Comparison of ENCODE assay signal across 12 mouse cellular contexts in genomic region chr11:19776473-19777200, GRCm38 (mm10).
DNase-seq lines count a peak whose midpoint lies in the region; ATAC-seq lines count a peak whose summit lies in the region.
"Had no signal": no experiment of that assay in that cellular context is flagged by ENCODE, and none has a peak within 500 bp of the region (broad histone marks: within the 10 kb centered on the region; RNA-seq: fewer than 3 reads in every experiment).

No protein-coding gene starts in this region.

- ATAC-seq in frontal cortex, adult (ENCODE audit: low TSS enrichment) = no peak
- ATAC-seq: intestine, embryonic 15.5 days had no signal

- peak; percentile 18 to 50 for DNase-seq in cerebellum, postnatal 14 days
- no peak for DNase-seq in cerebellum, adult 8-10 months
- peak; percentile 26 for DNase-seq in kidney, postnatal 10 days
- no peak for DNase-seq in kidney, adult 9 months
- DNase-seq in testis, postnatal 10 days (ENCODE audit: low spot score) = peak; percentile 55
- DNase-seq in testis, postnatal 14 days (ENCODE audit: low spot score) = no peak
- no peak for DNase-seq in spleen, adult 18-20 months
- DNase-seq: cerebellum, adult 9-10 months; heart, adult 2 months; retina, postnatal 1 day had no signal

Comparison
In these comparisons a context has a peak if more than half of its experiments do, and no peak if none do; other contexts are left out.
1. DNase-seq: peak in cerebellum, postnatal 14 days (2 of 2), kidney, postnatal 10 days (single experiment) and testis, postnatal 10 days (single experiment); none in cerebellum, adult 8-10 months (single experiment), kidney, adult 9 months (single experiment), testis, postnatal 14 days (single experiment) and spleen, adult 18-20 months (0 of 2).